Mouse (Mus musculus) erythroid progenitor cell, adult 5-6 weeks (primary cell): Measurements from ENCODE around the gene Rusc2. TPM values are rescaled to one million over a fixed set of nuclear protein-coding genes. Genes with fewer than 3 reads are reported as not detected.

Experiments
- ATAC-seq: replicated peaks from 2 replicates; pipeline ENCODE4 v1.8.0; 2016; ENCODE audit warnings: moderate number of reproducible peaks, mild to moderate bottlenecking, moderate TSS enrichment, inconsistent platforms; ENCODE audit not compliant: poor library complexity, low FRiP score, severe bottlenecking
- total RNA-seq, 2 experiments: library from RNA; stranded (forward) in 1 of 2; stranded (reverse) in 1 of 2; fragments of 150-400 nt in 1 of 2; fragments of 186-747, 209-891 nt in 1 of 2; gene quantifications; 2 replicates each; pipeline versions ENCODE4 v1.2.3 to v1.2.4; 2015 to 2017; ENCODE audit warnings: low replicate concordance in 2 of 2

Rusc2 gene
- total RNA-seq, 2 experiments from 2014 or later = not detected

DNA sequence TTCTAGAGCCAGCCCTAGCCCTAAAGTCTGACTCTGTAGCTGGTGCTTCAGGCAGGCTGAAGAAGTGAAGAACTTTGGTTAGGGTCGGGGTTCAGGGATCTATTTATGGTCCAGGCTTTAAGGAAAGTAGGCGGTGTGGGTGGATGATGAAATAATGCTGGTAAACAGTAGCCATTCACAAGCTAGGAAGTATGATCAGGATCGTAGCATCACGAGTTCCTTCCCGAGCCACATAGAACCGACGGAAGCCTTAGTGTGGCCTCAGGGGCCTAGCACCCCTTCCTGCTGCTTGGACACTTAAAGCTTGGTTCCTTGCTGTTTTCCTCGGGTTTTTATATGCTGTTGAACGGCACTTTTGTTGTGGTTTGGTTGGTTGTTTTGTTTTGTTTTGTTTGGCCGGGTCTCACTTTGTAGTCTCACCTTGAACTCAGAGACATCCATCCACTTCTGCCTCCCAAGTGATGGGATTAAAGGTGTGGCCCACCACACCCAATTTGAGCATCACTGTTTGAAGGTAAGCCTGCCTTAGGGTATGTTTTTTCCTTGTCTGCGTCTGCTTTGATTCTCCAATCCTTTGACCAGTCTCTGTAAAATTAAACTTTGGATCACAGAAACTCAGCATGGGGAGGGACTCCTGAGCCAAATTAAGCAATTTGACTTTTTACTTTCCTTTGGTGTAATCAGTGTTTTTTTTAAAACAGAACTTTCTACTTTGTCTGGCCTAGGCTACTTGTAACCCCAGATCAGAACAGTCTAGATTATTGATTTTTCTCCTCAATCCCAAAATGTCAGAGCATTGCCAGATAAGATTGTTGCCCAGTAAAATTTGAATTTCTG lies 1.7 kb downstream of the Rusc2 start:
- no peak for ATAC-seq

- ATAC-seq = no peak
Measured at GRCm38 (mm10) chr4:43384083-43384460, 2.3 kb downstream of the Rusc2 start.

DNA sequence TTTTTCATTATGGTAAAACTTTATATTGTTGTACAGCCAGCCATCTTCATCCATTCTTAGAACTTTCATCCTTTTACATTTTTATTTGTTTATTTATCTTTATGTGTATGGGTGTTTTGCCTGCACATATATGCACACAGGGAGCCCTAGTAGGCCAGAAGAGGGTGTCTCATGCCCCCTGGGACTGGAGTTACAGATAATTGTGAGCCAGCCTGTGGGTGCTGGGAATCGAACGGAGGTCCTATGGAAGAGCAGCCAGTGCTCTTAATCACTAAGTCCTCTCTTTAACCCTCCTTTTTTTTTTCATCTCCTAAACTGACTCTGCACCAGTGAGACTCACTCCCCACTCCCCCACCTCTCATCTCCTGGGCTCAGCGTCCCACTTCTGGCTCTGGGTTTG lies 2.8 kb downstream of the Rusc2 start:
- ATAC-seq = no peak

DNA sequence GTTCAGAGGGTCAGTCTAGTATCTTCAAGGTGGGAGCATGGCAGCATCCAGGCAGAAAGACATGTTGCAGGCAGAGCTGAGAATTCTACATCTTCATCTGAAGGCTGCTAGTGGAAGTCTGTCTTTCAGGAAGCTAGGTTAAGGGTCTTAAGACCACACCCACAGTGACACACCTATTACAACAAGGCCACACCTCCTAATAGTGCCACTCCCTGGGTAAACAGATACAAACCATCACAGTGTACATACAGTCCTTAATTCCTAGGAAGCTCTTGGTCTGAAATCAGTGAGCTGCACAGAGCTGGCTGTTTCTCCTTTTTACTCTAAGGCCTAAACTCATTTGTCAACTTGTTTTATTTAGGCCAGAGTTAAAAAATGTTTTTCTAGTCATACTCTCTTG lies 5.2 kb downstream of the Rusc2 start:
- ATAC-seq = no peak

DNA sequence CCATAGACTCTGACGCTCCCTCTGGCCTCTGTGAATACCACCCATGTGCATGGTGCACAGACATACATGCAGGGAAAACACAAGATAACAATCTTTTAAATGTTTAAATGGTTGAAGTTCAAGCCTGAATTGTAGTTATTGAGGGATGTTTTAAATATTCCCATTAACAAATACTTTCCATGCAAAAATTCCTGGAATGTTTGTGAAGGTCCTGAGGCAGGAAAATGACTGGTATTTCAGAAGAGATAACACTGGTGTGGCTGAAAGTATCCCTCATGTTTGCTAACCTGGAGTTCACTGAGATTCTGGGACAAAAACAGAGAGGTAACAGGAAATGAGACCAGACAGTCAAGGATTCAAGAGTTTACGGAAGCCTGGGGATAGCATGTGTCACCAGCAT lies 7.6 kb downstream of the Rusc2 start:
- ATAC-seq = no peak

GRCm38 (mm10) chr4:43389845-43390440 lies 8.2 kb downstream of the Rusc2 start:
- ATAC-seq = no peak

DNA sequence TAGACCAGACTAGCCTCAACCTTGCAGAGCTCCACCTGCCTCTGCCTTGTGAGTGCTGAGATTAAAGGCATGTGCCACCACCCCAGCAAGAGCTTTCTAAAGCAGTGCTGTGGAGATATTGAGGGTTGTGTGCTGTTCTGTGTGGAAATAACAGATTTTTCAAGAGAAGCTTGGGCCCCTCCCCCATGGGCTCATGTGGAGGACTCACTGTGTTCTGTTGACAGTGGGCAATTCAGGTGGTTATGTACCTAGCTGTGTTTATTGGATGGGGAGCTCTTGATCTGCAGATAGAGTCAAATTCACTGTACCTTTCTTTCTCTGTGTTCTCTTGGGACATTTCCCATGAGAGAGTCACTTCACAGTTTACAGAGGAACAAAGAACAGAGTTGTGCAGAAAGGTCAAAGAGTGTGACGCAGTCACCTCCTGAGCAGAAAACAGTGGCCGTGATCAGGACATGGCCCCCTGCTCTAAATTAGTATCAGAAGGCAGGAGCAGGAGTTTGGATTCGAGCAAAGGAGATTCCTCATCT lies 9.8 kb downstream of the Rusc2 start:
- ATAC-seq = no peak

DNA sequence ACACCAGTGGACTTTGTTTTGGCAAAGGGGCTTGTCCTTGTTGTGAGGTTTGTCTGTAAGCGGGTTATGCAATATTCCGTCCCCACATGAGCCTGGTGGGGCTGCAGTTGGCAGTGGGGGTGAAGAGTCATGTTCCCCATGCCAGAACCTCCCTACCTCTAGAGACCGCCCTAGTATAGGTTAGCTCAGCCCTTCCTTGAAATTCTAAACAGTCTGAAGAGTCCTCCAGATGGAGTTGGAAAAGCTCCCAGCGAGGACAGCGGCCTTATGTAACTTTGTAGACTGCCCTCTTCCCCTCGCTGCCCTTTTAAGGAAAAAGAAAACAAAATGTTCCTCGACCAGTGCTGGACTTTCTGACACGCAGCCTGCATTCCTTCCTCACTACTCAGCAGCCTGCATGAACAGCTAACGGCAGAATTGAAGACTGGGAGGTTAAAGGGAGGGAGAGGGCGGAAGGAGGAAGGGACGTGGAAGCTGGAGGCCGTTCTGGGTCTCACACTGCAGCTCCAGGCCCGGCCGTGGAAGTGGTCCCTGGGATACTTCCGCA lies 12.6 kb downstream of the Rusc2 start:
- ATAC-seq = no peak

- no peak for ATAC-seq
Measured at GRCm38 (mm10) chr4:43395147-43395546, 13.4 kb downstream of the Rusc2 start.

DNA sequence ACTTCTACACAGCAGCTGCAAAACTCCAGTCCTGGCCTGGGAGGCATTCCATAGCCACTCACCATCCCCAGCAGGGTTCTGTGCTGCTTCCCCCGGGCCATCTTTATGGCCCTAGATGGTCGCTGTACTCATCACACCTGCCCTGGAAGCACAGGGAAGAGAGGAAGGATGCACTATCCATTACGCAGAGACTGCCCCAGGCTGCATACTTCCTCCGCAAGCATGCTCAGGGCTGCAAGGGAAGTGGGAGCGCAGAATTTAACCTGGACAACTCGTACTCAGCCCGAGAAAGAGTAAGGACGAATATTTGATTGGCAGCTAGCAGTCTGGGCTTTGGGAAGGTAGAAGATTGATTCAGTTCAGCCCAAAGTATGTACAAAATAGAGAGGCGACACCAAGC lies 14.1 kb downstream of the Rusc2 start:
- ATAC-seq = no peak

GRCm38 (mm10) chr4:43396381-43396780 lies 14.6 kb downstream of the Rusc2 start:
- no peak for ATAC-seq

DNA sequence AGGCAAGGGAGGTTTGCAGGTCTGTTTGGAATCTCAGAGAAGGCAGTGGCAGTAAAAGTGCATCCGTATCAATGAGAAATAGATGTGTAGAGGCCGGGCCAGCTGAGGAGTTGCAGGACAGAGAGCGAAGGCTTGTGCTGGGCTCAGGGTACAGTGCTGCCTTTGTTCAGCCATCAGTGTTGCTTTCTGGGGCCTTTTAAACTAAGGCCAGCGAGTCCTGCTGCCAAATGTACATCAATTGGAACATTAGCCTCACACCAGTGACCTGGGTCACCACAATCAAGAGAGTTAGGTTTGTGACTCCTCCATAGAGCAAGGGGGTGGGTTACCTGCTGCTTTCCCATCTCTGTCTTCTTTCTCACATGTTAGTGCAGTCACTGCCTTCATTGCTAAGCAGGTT lies 16.2 kb downstream of the Rusc2 start:
- no peak for ATAC-seq

DNA sequence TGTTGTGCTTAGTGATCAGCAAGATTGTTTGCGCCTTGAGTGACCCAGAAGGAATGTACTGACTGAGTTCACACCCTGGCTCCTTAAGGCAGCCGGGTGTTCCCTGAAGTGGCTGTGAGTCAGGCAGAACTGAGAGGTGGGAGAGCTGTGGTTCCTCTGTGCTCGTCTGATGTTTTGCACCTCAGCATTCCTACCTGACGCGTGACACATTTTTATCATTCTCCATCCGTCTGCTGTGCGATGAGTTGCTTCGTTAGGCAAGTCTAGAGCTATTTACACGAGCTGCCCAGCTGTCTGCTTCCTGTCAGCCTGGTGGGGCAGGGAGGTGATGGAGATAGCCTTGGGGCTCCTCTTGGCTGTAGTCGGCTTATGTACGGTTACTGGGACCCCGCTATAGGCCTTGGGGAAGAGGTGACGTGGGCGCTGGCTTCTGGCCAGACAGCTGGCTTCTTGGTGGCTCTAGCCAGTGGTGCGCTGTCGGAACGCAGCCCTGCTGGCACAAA lies 17.1 kb downstream of the Rusc2 start:
- ATAC-seq = no peak

DNA sequence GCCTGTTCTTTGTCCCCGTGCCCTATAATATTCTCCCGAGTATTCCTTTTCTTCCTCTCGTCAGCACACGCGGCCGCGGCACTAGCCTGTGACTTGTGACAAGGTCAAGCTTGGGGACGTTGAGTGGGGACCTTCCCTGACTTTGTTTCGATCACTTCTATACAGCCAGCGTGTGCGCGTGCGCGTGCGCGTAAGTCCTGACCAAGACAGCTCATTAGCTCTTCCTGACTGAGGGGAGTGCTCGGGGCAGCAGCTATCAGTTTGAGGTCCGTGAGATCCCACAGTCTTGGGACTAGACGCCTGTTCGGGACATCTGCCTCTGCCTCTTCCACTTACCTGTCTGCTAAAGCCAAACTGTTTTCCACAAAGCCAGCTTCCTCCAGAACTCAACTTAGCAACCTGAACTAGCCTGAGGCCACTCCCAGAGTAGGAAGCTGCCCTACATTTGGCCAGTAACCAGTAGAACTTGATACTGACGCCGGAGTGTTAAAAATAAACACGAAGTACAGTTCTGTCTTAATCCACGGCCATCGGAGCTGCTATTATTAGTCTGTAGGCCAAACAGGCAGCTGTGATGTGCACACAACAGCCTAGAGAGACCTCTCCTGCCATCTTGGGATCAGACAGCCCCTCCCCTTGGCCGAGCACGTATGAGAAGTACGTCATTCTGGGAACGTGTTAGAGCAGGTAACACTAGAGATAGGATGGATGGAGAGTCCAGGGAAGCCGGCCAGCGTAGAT lies 17.8 kb downstream of the Rusc2 start:
- no peak for ATAC-seq

DNA sequence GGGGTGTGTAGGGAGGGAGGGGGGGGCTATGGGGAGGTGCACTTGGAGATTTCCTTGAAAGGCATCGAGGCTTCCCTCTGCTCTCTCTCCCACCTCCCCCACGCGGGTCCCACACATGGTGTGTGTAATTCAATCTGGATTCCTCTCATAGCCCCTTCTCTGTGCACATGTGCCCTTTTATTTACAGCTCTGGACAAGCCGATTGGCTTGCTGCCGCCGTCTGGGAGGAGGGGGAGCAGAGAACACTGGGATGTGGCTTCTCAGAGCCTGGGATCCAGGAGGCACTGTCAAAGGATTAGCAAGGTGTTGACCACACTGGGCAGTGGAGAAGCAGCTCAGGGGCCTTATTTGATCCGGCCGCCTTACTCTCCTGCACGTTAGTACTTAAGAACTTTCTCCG lies 19.2 kb downstream of the Rusc2 start:
- ATAC-seq = no peak

DNA sequence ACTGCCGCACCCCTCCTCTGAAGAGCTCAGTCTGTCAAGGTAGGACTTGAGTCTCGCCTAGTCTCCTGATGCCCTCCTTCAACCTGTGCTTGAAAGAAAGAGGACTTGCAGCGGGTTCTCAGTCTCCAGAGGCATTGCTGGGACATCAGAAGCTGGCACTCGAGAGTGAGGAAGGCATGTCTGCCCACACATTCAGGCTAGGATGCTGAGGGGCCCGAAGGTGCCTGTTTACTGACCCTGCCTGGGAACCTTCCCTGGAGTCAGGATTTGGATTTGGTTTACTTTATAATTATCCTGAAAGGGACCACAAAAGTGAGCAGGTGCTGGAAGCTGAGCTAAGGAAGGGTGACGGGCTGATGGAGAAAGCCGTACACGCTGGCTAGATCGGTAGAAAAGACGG lies 19.7 kb downstream of the Rusc2 start:
- no peak for ATAC-seq

DNA sequence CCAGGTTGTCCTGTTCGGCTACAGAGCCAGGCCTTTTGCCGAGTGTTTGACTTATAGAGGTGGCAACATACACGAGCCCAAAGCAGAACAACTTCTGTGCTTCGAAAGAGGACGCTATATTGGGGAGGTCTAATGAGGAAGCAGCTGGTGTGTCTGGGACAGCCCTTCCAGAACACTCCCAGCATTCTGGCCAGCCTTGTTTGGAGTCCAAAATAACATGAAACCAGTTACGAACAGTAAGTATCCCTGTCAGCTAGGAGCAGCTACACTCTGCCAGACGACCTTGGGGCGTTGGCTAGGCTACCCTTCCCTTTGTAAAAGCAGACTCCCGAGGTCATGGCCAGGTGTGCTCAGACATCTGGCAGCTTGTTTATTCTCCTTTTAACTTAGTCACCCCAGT lies 20.4 kb downstream of the Rusc2 start:
- ATAC-seq = no peak

DNA sequence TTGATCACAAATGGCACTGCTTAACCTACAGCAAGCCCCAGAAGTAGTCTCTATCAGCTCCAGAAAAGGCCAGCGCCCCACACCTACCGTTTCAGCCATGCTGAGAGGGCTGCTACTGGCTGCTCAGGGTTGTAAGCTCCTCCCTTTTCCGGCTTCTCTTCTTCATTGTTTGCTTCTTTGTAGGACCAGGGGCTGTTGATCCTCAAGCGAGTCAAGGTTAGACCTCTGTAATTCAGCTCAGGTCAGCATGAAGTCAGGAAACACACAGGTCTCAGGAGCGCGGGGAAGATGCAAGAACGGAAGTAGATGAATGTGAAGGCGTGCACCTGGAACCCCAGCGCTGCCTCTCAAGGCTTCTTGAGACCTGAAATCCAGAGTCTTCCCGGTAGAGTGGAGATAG lies 22.9 kb downstream of the Rusc2 start:
- no peak for ATAC-seq

GRCm38 (mm10) chr4:43406162-43406971 lies 24.6 kb downstream of the Rusc2 start:
- no peak for ATAC-seq
